Mouse (Mus musculus) cortical plate, adult 2 months (tissue): Measurements from ENCODE around the gene Dnajc28. TPM values are rescaled to one million over a fixed set of nuclear protein-coding genes. Genes with fewer than 3 reads are reported as not detected.

ENCODE experiments used
- H3K27ac ChIP-seq: fragments of 200-500 bp; 2 replicates; pipeline ENCODE4 v1.5.1; 2012; ENCODE audit warnings: low read length, control low read depth, inconsistent platforms; ENCODE audit not compliant: insufficient read depth
- H3K4me1 ChIP-seq: fragments of 200-500 bp; 2 replicates; pipeline ENCODE4 v1.6.1; 2011; ENCODE audit warnings: low read length; ENCODE audit not compliant: control insufficient read depth, insufficient read depth
- H3K4me3 ChIP-seq: fragments of 200-500 bp; 2 replicates; pipeline ENCODE4 v1.5.1; 2011; ENCODE audit warnings: mild to moderate bottlenecking, low read length, control low read depth; ENCODE audit not compliant: insufficient read depth
- CTCF ChIP-seq: fragments of 200-500 bp; IDR thresholded peaks from 2 replicates; pipeline ENCODE4 v1.5.1; 2011; ENCODE audit warnings: mild to moderate bottlenecking, control low read depth, low read length; ENCODE audit not compliant: insufficient read depth; ENCODE audit errors: extremely low read depth
- POLR2A ChIP-seq: fragments of 200-500 bp; IDR thresholded peaks from 2 replicates; pipeline ENCODE4 v1.6.1; 2011; ENCODE audit warnings: mild to moderate bottlenecking, low read length, control low read depth; ENCODE audit not compliant: insufficient read depth; ENCODE audit errors: extremely low read depth
- polyA plus RNA-seq: library from polyadenylated mRNA; depleted of rRNA; stranded (reverse); fragments of >200 nt; gene quantifications from 2 replicates; pipeline ENCODE4 v1.2.3, GENCODE M21; 2012

Gene Dnajc28
- polyA plus RNA-seq, 1 experiment, result 8.2 TPM

DNA sequence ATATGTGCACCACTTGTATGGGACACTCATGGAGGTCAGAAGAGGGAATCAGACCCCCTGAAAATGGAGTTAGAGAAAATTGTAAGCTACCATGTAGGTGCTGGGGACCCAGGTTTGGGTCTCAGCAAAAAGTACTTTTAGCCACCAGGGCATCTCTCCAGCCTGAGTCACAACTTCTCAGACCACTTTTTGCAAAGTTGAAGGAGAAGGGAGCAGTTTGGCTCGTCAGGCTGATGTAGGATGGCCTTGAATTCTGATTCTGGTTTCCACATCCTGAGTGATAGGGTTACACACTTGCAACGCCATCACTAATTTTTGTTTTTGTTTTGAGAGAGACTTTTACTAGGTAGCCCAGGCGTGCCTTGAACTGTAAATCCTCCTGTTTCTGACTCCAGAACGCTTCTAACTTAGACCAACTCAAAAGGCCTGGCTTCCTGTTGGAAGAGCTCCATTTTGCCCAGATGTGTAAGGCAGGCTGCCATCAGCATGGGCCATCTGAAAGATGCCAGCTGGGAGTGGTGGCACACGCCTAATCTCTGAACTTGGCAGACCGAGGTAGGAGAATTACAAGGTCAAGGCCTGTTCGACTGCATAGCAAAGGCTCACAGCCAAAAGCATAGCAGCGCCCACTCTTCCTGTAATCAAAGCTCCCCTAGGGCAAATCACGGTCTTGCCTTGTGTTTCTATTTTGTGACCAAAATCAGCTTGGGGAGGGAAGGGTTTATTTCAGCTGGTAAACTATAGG, 9.2 kb downstream of the Dnajc28 start:
- Histone ChIP-seq H3K4me3 (no peak overlapping the region), H3K4me1 (no peaks in the 10 kb centered on the region), H3K27ac (no peak overlapping the region)
- TF ChIP-seq POLR2A (no peak), CTCF (no peak)

DNA sequence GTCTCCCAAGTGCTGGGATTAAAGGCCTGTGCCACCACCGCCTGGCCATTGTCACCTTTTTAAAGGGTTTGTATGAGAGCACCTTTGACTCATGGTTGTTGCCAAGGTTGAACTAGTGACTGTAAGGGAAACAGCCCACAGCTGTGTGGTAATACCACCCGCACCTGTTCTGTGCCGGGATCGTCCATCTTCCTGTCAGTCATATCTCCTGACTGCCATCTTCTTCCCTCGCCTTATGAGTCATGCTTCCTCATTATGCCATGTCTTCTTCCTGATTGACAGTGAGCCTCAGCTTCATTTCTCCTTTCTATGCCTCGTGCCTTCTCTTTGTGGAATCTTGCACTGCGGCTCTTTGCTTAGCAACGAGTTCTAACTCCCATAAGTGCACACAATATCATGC, 11.9 kb downstream of the Dnajc28 start:
- H3K4me1 ChIP-seq, result no peaks in the 10 kb centered on the region
- TF ChIP-seq POLR2A, result no peak
- TF ChIP-seq CTCF, result no peak

DNA sequence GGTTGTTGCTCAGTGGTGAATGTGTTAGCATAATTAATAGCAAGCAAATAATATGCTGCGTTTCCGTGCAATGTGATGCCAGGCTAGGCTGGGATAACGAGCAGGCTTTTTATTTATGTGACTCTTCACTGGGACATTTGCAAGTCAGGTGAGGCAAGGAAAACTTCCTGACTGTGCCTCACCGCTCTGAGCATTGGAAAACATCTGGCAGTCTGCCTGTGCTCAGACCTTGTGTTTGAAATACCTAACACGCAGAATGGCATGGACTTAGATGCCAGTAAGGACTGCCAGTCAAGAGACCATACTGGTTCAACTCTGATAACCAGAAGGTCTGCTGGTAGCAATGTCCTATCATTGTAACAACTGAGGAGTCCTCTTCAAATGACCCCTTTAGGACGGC, 13.7 kb downstream of the Dnajc28 start:
- TF ChIP-seq CTCF (no peak), POLR2A (no peak)
- Histone ChIP-seq H3K4me1 (no peaks in the 10 kb centered on the region), H3K27ac (no peak overlapping the region), H3K4me3 (no peak overlapping the region)

More for the DNA sequence above, 11.9 kb downstream of the Dnajc28 start:
- no peak overlapping the region for H3K27ac ChIP-seq
- H3K4me3 ChIP-seq, result no peak overlapping the region

DNA sequence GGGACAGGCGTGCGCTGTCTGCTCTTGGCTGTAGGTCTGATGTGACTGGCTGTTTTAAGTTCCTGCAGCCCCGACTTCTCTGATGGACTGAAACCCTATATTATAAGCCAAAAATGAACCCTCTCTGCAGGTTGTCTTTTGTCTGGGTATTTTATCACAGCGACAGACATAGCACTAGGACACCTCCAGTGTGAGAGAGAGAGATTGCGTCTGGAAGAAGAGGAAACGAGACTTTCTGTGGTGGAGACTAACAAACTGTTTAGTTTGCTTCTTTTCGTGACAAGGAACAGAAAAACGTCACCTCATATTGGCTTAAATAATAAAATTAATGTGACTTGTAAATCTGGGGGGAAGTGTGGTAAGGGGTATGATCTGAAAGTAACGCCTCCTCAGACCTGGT, 17.1 kb downstream of the Dnajc28 start:
- H3K4me3 ChIP-seq, result no peak overlapping the region
- H3K27ac ChIP-seq, result no peak overlapping the region
- no peak for TF ChIP-seq CTCF
- no peak for TF ChIP-seq POLR2A
- H3K4me1 ChIP-seq, result no peaks in the 10 kb centered on the region

DNA sequence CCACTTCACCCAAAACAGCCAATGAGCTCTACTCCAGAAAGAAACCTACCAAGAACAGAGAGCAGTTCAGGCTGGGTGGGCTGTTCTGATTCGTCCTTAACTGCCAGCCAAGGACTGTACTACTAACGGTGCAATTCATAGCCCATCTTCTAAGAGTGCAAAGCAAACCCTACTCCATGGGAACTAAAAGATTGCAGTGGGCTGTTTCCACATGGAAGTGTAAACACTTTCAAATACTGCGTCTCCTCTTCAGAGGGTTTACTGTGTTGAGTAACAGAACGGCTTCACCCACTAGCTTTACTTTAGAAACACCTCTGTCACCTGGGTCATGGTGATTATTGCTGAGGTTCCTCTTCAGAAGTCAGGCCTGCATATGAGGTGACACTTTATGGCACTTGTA, 17.7 kb downstream of the Dnajc28 start:
- no peak for TF ChIP-seq POLR2A
- TF ChIP-seq CTCF, result no peak
- Histone ChIP-seq H3K4me3 (no peak overlapping the region), H3K4me1 (no peaks in the 10 kb centered on the region), H3K27ac (no peak overlapping the region)

DNA sequence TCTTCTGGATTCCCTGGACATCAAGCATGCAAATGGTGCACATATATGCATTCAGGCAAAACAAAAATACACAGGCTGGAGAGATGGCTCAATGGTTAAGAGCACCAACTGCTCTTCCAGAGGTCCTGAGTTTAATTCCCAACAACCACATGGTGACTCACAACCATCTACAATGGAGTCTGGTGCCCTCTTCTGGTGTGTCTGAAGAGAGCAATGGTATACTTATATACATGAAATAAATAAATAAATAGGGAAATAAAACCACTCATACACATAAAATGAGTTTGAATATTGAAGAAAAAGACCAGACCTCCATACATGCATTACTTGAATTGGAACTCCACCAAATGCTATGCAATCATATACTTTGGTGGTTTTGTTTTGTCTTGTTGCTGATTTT, 19.6 kb downstream of the Dnajc28 start:
- no peak overlapping the region for H3K27ac ChIP-seq
- TF ChIP-seq POLR2A, result no peak
- TF ChIP-seq CTCF, result no peak
- H3K4me3 ChIP-seq, result no peak overlapping the region
- H3K4me1 ChIP-seq, result no peaks in the 10 kb centered on the region; the same call in 1 of the 2 replicates

DNA sequence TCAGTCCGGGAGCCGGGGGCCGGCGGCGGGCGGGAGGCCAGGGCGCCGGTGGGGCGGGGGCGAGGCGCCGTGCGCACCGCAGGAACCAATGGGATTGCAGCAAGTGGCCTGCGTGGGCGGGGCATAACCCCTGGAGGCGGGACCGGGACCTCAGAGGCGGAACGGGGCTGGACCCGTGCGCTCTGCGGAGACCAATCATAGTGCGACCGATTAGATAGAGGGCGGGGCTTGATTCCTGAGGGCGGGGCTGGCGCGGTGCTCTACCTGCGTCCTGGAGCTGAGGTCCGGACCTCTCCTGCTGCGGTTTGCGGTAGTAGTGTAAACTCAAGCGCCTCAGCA, 21.2 kb downstream of the Dnajc28 start, which contains the start of gene Tmem50b:
Gene Tmem50b, minus strand, starts transcription at position 129 of the 339 bp plus-strand sequence.
- no peaks in the 10 kb centered on the region; the same call in 1 of the 2 replicates for H3K4me1 ChIP-seq
- peak within 1 kb of the TSS; percentile 11; the same call in 1 of the 2 replicates for H3K27ac ChIP-seq
- TF ChIP-seq CTCF (no peak), POLR2A (no peak)
- H3K4me3 ChIP-seq, result peak within 1 kb of the TSS; percentile 96

DNA sequence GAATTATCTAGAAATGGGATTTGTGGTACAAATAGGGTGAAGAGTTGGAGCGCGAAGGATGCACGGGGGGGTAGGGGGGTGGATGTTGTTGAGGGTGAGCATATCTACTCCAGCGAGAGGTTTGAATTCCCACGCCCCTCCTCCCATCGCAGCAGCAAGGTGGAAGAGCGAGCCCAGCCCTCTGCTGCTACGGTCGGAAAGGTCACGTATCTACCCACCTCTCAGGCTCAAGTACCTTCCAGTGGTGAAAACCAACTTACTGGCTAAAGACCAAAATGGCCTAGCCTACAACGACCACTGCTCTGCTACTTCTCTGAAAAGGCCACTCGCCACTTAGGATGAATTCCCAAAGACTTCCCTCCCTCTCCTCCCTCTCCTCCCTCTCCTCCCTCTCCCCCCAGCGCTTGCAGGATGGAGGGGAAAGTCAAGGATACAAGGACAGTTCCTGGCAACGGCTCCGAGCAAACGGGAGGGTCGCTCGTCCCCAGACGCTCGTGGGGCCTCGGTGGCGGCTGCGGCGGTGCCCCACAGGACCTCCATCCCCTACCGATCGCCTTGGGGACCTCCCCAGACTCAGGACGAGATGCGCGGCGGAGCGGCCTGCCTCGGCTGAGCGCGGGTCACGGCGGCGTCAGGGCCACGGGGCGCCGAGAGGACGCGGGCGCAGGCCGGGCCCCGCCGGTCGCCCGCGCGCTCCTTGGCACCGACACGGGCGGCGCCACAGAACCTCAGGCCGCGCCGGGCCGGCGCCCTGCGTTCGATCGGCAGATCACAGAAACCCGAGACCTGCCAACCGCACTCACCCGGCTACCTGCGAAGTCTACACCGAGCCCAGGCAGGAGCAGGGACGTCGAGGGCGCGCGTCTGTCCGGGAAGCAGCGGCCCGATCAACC, 21.8 kb downstream of the Dnajc28 start:
- TF ChIP-seq POLR2A (peak; percentile 37; the same call in 1 of the 2 replicates), CTCF (no peak)
- Histone ChIP-seq H3K4me3 (peak overlapping the region; percentile 96), H3K27ac (peak overlapping the region; percentile 11; the same call in 1 of the 2 replicates), H3K4me1 (no peaks in the 10 kb centered on the region; the same call in 1 of the 2 replicates)

DNA sequence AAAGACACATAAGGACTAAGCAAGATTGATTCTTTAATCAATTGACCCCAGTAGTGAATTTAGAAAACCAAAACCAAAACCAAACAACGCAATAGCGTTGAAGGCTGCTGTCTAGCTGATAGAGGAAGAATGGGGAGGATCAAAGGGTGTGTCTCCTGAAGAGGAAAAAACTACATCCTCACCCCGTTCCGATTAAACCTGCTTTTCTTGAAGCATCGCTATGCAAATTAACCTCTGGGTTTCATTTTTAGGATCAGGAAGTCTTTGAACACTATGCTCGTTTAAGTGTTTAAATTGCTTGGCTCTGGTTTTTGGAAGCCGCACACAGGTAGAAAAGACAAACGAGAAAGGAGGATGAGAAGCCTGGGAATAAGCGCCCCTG, 22.4 kb downstream of the Dnajc28 start:
- no peaks in the 10 kb centered on the region; the same call in 1 of the 2 replicates for H3K4me1 ChIP-seq
- H3K27ac ChIP-seq, result no peak overlapping the region
- peak overlapping the region; percentile 96 for H3K4me3 ChIP-seq
- no peak for TF ChIP-seq POLR2A
- TF ChIP-seq CTCF, result no peak
